ENCODE assay signal across 8 mouse cellular contexts in genomic region chr2:170183851-170184174, GRCm38 (mm10). TPM values are rescaled to one million over a fixed set of nuclear protein-coding genes. Genes with fewer than 3 reads are reported as not detected.
DNase-seq lines count a peak whose midpoint lies in the region; ATAC-seq and TF ChIP-seq lines count a peak whose summit lies in the region.

No protein-coding gene starts in this region.

- intact Hi-C loops in heart, adult 2 months (cut with DNase I), result loop anchor here (2.0 kb wide), 1 partner anchor 19 kb away; no protein-coding TSS in a partner anchor
- intact Hi-C loops in heart, postnatal 36 days (cut with DNase I), result loop anchor here (2.0 kb wide), 1 partner anchor 25 kb away; no protein-coding TSS in a partner anchor
- intact Hi-C loops in left cerebral cortex, postnatal 10 days (cut with DNase I), result no loop called here

- H3K36me3 ChIP-seq in heart, adult 2 months (ENCODE audit: control insufficient read depth, insufficient read depth, low read length), result no peaks in the 10 kb centered on the region
- H3K36me3 ChIP-seq in hindbrain, embryonic 15.5 days, result no peaks in the 10 kb centered on the region
- no peaks in the 10 kb centered on the region for H3K36me3 ChIP-seq in macrophage (ENCODE audit: inconsistent target)

- H3K4me3 ChIP-seq in heart, adult 2 months, result no peak overlapping the region
- peak overlapping the region; percentile 62 for H3K4me3 ChIP-seq in bone marrow, adult 2 months (replicated peaks; ENCODE audit: control insufficient read depth, low read depth, low read length)
- peak overlapping the region; percentile 47 for H3K4me3 ChIP-seq in hindbrain, embryonic 15.5 days
- H3K4me3 ChIP-seq in macrophage (ENCODE audit: inconsistent target), result peak overlapping the region; percentile 33

- no peaks in the 10 kb centered on the region for H3K79me2 ChIP-seq in heart, adult 2 months (replicated peaks; ENCODE audit: control insufficient read depth, insufficient read depth, low read length)
- H3K79me2 ChIP-seq in macrophage (ENCODE audit: inconsistent target), result no peaks in the 10 kb centered on the region

- H3K4me1 ChIP-seq in heart, adult 2 months (ENCODE audit: control insufficient read depth, insufficient read depth, low read length), result peaks cover 2% of the 10 kb centered on the region
- H3K4me1 ChIP-seq in bone marrow, adult 2 months (ENCODE audit: control insufficient read depth, insufficient read depth, low read length), result peaks cover 3% of the 10 kb centered on the region
- 0 out of 2 replicates have a peak, but pooled peaks cover 4% of the 10 kb centered on the region for H3K4me1 ChIP-seq in hindbrain, embryonic 15.5 days (replicated peaks)

- peak overlapping the region; percentile 84; the same call in 1 of the 2 replicates for H3K27ac ChIP-seq in heart, adult 2 months
- H3K27ac ChIP-seq in bone marrow, adult 2 months (ENCODE audit: control insufficient read depth, insufficient read depth, low read depth, low read length, poor library complexity), result peak overlapping the region; percentile 81; the same call in 1 of the 2 replicates
- no peak overlapping the region for H3K27ac ChIP-seq in hindbrain, embryonic 15.5 days (replicated peaks)
- peak overlapping the region; percentile 94 for H3K27ac ChIP-seq in macrophage

- no peaks in the 10 kb centered on the region for H3K9me3 ChIP-seq in hindbrain, embryonic 15.5 days

- no peak for DNase-seq in heart, adult 2 months
- DNase-seq in heart, postnatal 36 days, result no peak
- no peak for DNase-seq in cerebellum, adult 18-20 months
- DNase-seq in left cerebral cortex, postnatal 10 days (ENCODE audit: extremely low spot score in 1 of 2, low spot score in 2 of 2), result no peak

- peak overlapping the region; percentile 76 for H3K4me2 ChIP-seq in hindbrain, embryonic 15.5 days

- no peaks in the 10 kb centered on the region for H3K27me3 ChIP-seq in heart, adult 2 months (ENCODE audit: control insufficient read depth, insufficient read depth, low read length)
- no peaks in the 10 kb centered on the region for H3K27me3 ChIP-seq in hindbrain, embryonic 15.5 days

- ATAC-seq in hindbrain, embryonic 15.5 days (ENCODE audit: low FRiP score, low read depth), result no peak
- ATAC-seq in megakaryocyte progenitor cell, adult 5-6 weeks (replicated peaks; ENCODE audit: poor library complexity), result no peak; the same call in 1 of the 2 replicates

- no peak overlapping the region for H3K9ac ChIP-seq in heart, adult 2 months (ENCODE audit: low read depth, low read length)
- H3K9ac ChIP-seq in hindbrain, embryonic 15.5 days, result no peak overlapping the region

- WGBS in heart, adult 2 months, result 61% methylated on average over 4 of the region's 4 CpGs
- 48% methylated on average over 4 of the region's 4 CpGs for WGBS in bone marrow, adult 2 months
- WGBS in hindbrain, embryonic 15.5 days, result 65% methylated on average over 4 of the region's 4 CpGs
- WGBS in macrophage (ENCODE audit: missing documents), result 54% methylated on average over 4 of the region's 4 CpGs

- no peak for TF ChIP-seq EP300 in heart, adult 2 months (IDR thresholded peaks at IDR 0.05; ENCODE audit: insufficient read depth, low read depth, low read length)

- TF ChIP-seq CTCF in heart, adult 2 months (IDR thresholded peaks at IDR 0.05), result no peak
- TF ChIP-seq CTCF in bone marrow, adult 2 months (IDR thresholded peaks at IDR 0.05; ENCODE audit: control insufficient read depth, insufficient read depth, low read length), result no peak

- no peak for TF ChIP-seq POLR2A in heart, adult 2 months (IDR thresholded peaks at IDR 0.05; ENCODE audit: insufficient read depth, low read depth, low read length)
- TF ChIP-seq POLR2A in bone marrow, adult 2 months (IDR thresholded peaks at IDR 0.05; ENCODE audit: borderline replicate concordance, control insufficient read depth, low read depth, low read length), result no peak

RNA-seq across cellular contexts. Expression of gene Zfp217, which starts 35.9 kb away (rescaled TPM):
- total RNA-seq in heart, adult 2 months (2021), result 1 to 10 TPM; 8.9 to 9.4 TPM
- polyA plus RNA-seq in heart, adult 2 months (2012; rRNA removed), result 5.2 and 9.7 TPM in 2 replicates
- 10 to 100 TPM; 11.2 to 13.0 TPM for total RNA-seq in heart, postnatal 36 days (2021)
- 10.1 and 23.7 TPM in 2 replicates for polyA plus RNA-seq in bone marrow, adult 2 months (2011; ENCODE audit: insufficient read depth, insufficient read length, low replicate concordance, missing spikeins)
- polyA plus RNA-seq in hindbrain, embryonic 15.5 days (2015; fragmentation: Nextera tagmentation; extraction: Ambion mirVana), result 1.7 and 1.9 TPM in 2 replicates
- 10 to 100 TPM; 28.8 to 85.5 (median 55.0) TPM for total RNA-seq in macrophage (2018; cell fraction: chromatin; rRNA removed)
- 10 to 100 TPM in 25 of 26 experiments, 1 to 10 TPM in 1; 8.5 to 44.7 (median 31.6) TPM for total RNA-seq in macrophage (2018; cell fraction: cytosol; rRNA removed)
- total RNA-seq in macrophage (2018; cell fraction: nucleus; rRNA removed), result 100 to 1,000 TPM in 1 of 26 experiments, 10 to 100 TPM in 25; 26.3 to 107 (median 56.6) TPM
- 14.1 to 29.4 TPM (median 16.9 TPM) in 3 replicates for polyA plus RNA-seq in macrophage (2018)
- total RNA-seq in megakaryocyte progenitor cell, adult 5-6 weeks (2015), result 23.6 and 30.2 TPM in 2 replicates
- 30.4 and 31.2 TPM in 2 replicates for total RNA-seq in megakaryocyte progenitor cell, adult 5-6 weeks (2017)
- total RNA-seq in left cerebral cortex, postnatal 10 days (2021), result 1 to 10 TPM; 4.1 TPM
